Mouse (Mus musculus) ES-Bruce4 (cell line): ENCODE results near the gene Eef1akmt1.

Experiments used
- CTCF ChIP-seq: IDR thresholded peaks from one replicate; pipeline ENCODE4 v1.8.1; 2011; ENCODE audit warnings: low read depth, low read length
- EP300 ChIP-seq: IDR thresholded peaks from 2 replicates; pipeline ENCODE4 v1.6.1; 2011; ENCODE audit warnings: low read depth, low read length; ENCODE audit not compliant: insufficient read depth
- POLR2A ChIP-seq: IDR thresholded peaks from one replicate; pipeline ENCODE4 v1.8.1; 2011; ENCODE audit warnings: low read length; ENCODE audit not compliant: insufficient read depth

DNA sequence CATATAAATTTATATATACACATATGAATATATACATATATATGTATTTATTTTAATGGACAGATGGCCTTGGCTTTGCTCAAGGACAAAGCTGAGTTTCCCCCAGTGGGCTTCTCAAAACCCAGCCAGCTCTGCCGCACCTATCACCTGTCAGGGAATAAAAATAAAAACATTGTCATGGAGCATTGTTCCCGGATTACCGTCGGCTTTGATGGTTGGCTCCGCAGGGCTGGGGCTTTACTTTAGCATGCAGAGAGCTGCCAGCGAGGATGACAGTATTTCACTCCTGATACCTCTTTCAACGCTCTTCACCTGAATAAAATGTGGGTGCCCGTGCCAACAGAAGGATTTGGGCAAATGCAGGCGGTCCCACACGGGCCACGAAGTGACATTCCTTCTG is 37.6 kb downstream of the Eef1akmt1 start:
- TF ChIP-seq CTCF (no peak), EP300 (no peak), POLR2A (no peak)
